Mouse (Mus musculus): ENCODE measurements at regions not wholly inside any gene's neighbourhood (a gene's known extent, or its start where the extent isn't known, plus 50 kb on each side); places are given as distances from the start of the nearest gene placed in this dataset.
A peak's percentile ranks its signal among the peaks of the same experiment; 100 is the strongest.

GRCm38 (mm10) chr11:30372924-30373323 lies 98.7 kb downstream of the 4930505A04Rik start:
- Histone ChIP-seq H3K4me1 (no peaks in the 10 kb centered on the region), H3K4me3 (no peak overlapping the region), H3K36me3 (ENCODE audit: poor library complexity, severe bottlenecking) (no peaks in the 10 kb centered on the region), H3K9ac (no peak overlapping the region), H3K27me3 (no peaks in the 10 kb centered on the region), H3K4me2 (no peak overlapping the region), H3K9me3 (replicated peaks) (no peaks in the 10 kb centered on the region), H3K27ac (no peak overlapping the region)
- ATAC-seq = no peak

- Histone ChIP-seq H3K4me3 (no peak overlapping the region), H3K27ac (no peak overlapping the region), H3K4me1 (peaks cover 6% of the 10 kb centered on the region; the same call in 1 of the 2 replicates), H3K9ac (no peak overlapping the region), H3K4me2 (no peak overlapping the region), H3K9me3 (replicated peaks) (no peaks in the 10 kb centered on the region), H3K36me3 (ENCODE audit: poor library complexity, severe bottlenecking) (no peaks in the 10 kb centered on the region), H3K27me3 (no peaks in the 10 kb centered on the region)
- WGBS = 85% methylated on average over 1 of the region's 1 CpGs
- no peak for ATAC-seq
Measured at GRCm38 (mm10) chr11:30371963-30372362, 99.7 kb downstream of the 4930505A04Rik start.

DNA sequence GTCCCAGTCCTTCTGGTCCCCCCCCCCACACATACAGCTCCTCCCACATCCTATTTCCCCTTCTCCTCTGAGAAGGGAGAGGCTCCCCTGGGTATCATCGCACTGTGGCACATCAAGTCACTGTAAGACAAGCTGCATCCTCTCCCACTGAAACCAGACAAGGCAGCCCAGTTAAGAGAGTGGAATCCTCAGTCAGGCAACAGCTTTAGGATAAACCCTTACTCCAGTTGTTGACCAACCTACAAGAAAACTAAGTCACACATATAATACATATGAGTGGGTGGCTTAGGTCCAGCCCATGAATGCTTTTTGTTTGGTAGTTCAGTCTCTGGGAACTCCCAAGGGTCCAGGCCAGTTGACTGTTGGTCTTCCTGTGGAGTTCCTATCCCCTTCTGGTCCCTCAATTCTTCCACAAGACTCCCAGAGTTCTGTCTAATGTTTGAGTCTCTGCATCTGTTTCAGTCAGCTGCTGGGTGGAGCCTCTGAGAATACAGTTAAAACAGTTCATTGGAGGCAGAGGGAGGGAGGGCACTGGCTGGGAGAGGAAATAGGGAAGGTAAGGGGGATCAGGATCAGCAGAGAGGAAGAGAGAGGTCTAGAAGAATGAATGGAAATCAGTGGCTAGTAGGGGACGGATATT lies 101.7 kb upstream of the Sptbn1 start:
- Histone ChIP-seq H3K27ac (no peak overlapping the region), H3K36me3 (ENCODE audit: poor library complexity, severe bottlenecking) (no peaks in the 10 kb centered on the region), H3K9me3 (replicated peaks) (no peaks in the 10 kb centered on the region), H3K4me3 (no peak overlapping the region), H3K9ac (no peak overlapping the region), H3K4me2 (no peak overlapping the region), H3K4me1 (peaks cover 8% of the 10 kb centered on the region; the same call in 1 of the 2 replicates), H3K27me3 (no peaks in the 10 kb centered on the region)
- no peak for ATAC-seq
- WGBS = 90% methylated on average over 2 of the region's 2 CpGs

DNA sequence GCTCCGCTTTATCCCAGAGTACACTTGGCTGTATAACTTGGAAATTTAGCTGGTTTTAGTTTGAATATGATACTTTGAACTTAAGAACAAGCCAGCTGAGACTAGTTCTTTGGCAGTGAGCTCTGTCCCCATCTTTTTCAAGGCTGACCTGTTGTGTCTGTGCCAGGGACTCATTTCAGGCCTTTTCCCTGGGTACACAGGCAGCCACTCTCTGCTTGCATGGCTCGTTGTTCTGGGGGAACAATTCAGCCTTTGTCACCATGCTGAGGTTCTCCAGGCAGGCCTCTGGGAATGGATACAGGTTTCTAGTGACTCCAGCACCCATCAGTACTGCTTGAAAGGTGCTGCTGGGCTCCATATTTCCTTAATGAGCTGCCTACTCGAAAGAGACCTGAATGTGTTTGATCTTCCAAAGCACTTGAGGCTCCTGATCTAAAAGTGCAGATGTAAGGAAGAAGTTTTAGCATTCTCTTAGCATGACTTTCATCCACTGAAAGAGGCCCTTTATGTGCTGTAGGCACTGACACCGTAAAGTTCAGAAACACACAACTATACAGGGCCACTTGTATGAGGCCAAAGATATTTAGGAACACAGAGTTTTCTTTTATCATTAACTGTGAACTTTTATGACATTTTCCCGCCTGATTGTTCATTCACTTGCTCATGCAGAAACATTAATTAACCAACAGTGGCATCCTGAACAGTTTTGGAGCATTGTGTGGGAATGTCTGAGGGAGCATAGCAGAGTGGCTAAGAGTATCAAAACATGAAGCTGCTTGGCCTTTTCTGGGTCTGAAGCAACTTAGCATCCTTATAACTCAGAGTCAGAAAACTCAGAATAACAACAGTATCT lies 99.6 kb upstream of the Sptbn1 start:
- Histone ChIP-seq H3K9ac (no peak overlapping the region), H3K4me3 (no peak overlapping the region), H3K27me3 (no peaks in the 10 kb centered on the region), H3K4me1 (peaks cover 8% of the 10 kb centered on the region; the same call in 1 of the 2 replicates), H3K9me3 (replicated peaks) (no peaks in the 10 kb centered on the region), H3K27ac (peak overlapping the region; percentile 25; the same call in 1 of the 2 replicates), H3K4me2 (no peak overlapping the region), H3K36me3 (ENCODE audit: poor library complexity, severe bottlenecking) (no peaks in the 10 kb centered on the region)
- peak; percentile 62; the same call in 1 of the 2 replicates for ATAC-seq
- 44% methylated on average over 5 of the region's 5 CpGs for WGBS

DNA sequence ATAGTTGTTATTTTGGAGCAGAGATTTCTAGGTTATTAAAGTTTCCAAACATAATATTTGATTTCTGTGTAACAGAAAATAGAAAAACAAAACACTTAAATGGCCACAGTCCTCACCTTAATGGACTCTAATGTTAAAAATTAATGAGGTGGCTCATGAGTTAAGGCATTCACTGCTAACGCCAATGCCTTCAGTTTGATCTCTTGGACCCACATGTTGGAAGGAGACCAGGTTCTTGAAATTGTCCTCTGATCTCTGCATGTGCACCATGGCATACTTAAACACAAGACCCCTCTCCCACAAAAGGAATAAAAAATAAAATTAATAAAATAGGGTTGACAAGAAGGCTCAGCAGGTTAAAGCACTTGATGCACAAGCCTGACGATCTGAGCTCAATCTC lies 98.5 kb upstream of the Sptbn1 start:
- H3K9ac ChIP-seq = no peak overlapping the region
- 78% methylated on average over 2 of the region's 2 CpGs for WGBS

DNA sequence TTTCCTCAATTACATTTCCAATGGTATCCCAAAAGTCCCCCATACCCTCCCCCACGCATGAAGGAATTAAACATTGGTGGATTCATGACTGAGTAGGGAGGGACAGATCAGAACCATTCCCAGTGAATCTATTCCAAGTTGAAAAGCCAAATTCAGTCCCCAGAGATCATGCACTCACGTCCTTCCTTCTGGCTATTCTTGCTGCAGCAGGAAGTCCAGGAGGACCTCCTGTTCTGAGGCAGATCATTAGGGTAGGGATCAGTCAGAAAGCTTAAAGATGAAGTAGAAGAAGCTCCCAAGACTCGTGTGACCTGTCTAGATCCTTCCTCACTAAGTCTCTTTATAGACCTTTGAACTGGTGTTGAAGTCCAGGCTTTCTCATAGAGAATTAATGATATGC lies 97.0 kb upstream of the Sptbn1 start:
- Histone ChIP-seq H3K27me3 (no peaks in the 10 kb centered on the region), H3K4me2 (no peak overlapping the region), H3K4me3 (no peak overlapping the region), H3K36me3 (ENCODE audit: poor library complexity, severe bottlenecking) (no peaks in the 10 kb centered on the region), H3K27ac (no peak overlapping the region), H3K4me1 (peaks cover 8% of the 10 kb centered on the region; the same call in 1 of the 2 replicates), H3K9ac (no peak overlapping the region), H3K9me3 (replicated peaks) (no peaks in the 10 kb centered on the region)
- no peak for ATAC-seq
- 77% methylated on average over 3 of the region's 3 CpGs for WGBS

More for the DNA sequence above, 98.5 kb upstream of the Sptbn1 start:
- no peak for ATAC-seq
- Histone ChIP-seq H3K4me3 (no peak overlapping the region), H3K4me2 (no peak overlapping the region), H3K36me3 (ENCODE audit: poor library complexity, severe bottlenecking) (no peaks in the 10 kb centered on the region), H3K27me3 (no peaks in the 10 kb centered on the region), H3K27ac (no peak overlapping the region), H3K4me1 (peaks cover 8% of the 10 kb centered on the region; the same call in 1 of the 2 replicates), H3K9me3 (replicated peaks) (no peaks in the 10 kb centered on the region)

- 74% methylated on average over 2 of the region's 2 CpGs for WGBS
- Histone ChIP-seq H3K4me3 (no peak overlapping the region), H3K4me2 (no peak overlapping the region), H3K27ac (no peak overlapping the region), H3K27me3 (no peaks in the 10 kb centered on the region), H3K9me3 (replicated peaks) (no peaks in the 10 kb centered on the region), H3K4me1 (peaks cover 8% of the 10 kb centered on the region; the same call in 1 of the 2 replicates), H3K36me3 (ENCODE audit: poor library complexity, severe bottlenecking) (no peaks in the 10 kb centered on the region), H3K9ac (no peak overlapping the region)
- no peak for ATAC-seq
Measured at GRCm38 (mm10) chr11:30364591-30364990, 96.6 kb upstream of the Sptbn1 start.

- no peak for ATAC-seq
- Histone ChIP-seq H3K4me3 (no peak overlapping the region), H3K27ac (no peak overlapping the region), H3K36me3 (ENCODE audit: poor library complexity, severe bottlenecking) (no peaks in the 10 kb centered on the region), H3K9ac (no peak overlapping the region), H3K4me2 (no peak overlapping the region), H3K4me1 (no peaks in the 10 kb centered on the region), H3K9me3 (replicated peaks) (no peaks in the 10 kb centered on the region), H3K27me3 (no peaks in the 10 kb centered on the region)
- 84% methylated on average over 3 of the region's 3 CpGs for WGBS
Measured at GRCm38 (mm10) chr11:30358196-30358595, 90.2 kb upstream of the Sptbn1 start.

DNA sequence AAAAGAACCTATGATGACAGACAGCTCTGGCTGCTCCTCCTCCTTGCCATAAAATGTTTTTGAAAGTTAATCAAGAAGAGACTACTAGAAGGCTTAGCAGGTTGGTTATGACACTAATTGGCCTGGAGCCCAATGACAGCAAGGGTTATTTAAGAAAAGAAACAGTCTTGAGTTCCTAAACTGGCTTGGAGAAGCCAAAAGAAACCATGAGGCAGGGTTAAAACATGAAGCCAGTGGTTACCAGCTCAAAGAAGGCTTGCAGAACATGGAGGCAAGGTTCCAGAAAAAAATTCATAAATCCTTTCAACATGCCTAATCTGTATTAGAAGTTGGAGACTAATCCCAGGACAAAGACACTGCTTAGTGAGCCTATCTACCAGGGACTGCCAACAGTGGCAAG lies 87.4 kb upstream of the Sptbn1 start:
- no peak overlapping the region for H3K9ac ChIP-seq
- ATAC-seq = no peak
- no peak overlapping the region for H3K27ac ChIP-seq
- no peaks in the 10 kb centered on the region for H3K36me3 ChIP-seq (ENCODE audit: poor library complexity, severe bottlenecking)
- no peaks in the 10 kb centered on the region for H3K4me1 ChIP-seq
- no peaks in the 10 kb centered on the region for H3K27me3 ChIP-seq
- H3K9me3 ChIP-seq (replicated peaks) = no peaks in the 10 kb centered on the region
- no peak overlapping the region for H3K4me3 ChIP-seq
- no peak overlapping the region for H3K4me2 ChIP-seq

- WGBS = 83% methylated on average over 2 of the region's 2 CpGs
Measured at GRCm38 (mm10) chr11:30326371-30326770, 58.4 kb upstream of the Sptbn1 start.

More at GRCm38 (mm10) chr11:30326371-30326770, 58.4 kb upstream of the Sptbn1 start:
- ATAC-seq = no peak
- no peaks in the 10 kb centered on the region for H3K4me1 ChIP-seq
- H3K36me3 ChIP-seq (ENCODE audit: poor library complexity, severe bottlenecking) = no peaks in the 10 kb centered on the region
- H3K9me3 ChIP-seq (replicated peaks) = no peaks in the 10 kb centered on the region; the same call in 1 of the 2 replicates
- no peak overlapping the region for H3K4me2 ChIP-seq
- no peak overlapping the region for H3K9ac ChIP-seq
- H3K4me3 ChIP-seq = no peak overlapping the region
- no peak overlapping the region for H3K27ac ChIP-seq
- H3K27me3 ChIP-seq = no peaks in the 10 kb centered on the region

Data from forebrain, embryonic 13.5 days (tissue).